Mouse (Mus musculus) heart, postnatal 25 days (tissue): Measurements from ENCODE around the gene Dbn1. TPM values are rescaled to one million over a fixed set of nuclear protein-coding genes. Genes with fewer than 3 reads are reported as not detected.

Experiments used
- DNase-seq: peaks from one replicate; pipeline ENCODE4 v3.0.0; 2022; ENCODE audit warnings: low spot score
- intact Hi-C: fragments of 180-260 bp; cut with DNase I; formaldehyde crosslinking; loops from one replicate; pipeline ENCODE4 v1.15.1; 2025
- microRNA-seq: library from miRNA; unstranded; fragments of <30 nt; microRNA quantifications from one replicate; pipeline ENCODE4 v1.2.0, GENCODE M21; 2022
- total RNA-seq, 2 experiments: library from RNA; stranded (reverse); gene quantifications; 2 replicates each; pipeline ENCODE4 v1.2.3; 2021

Gene Dbn1
- total RNA-seq, 2 experiments from 2014 or later: 10.6 to 10.8 TPM

- DNase-seq: no peak
Observed at GRCm38 (mm10) chr13:55430566-55430965, 57.3 kb downstream of the Dbn1 start.

DNA sequence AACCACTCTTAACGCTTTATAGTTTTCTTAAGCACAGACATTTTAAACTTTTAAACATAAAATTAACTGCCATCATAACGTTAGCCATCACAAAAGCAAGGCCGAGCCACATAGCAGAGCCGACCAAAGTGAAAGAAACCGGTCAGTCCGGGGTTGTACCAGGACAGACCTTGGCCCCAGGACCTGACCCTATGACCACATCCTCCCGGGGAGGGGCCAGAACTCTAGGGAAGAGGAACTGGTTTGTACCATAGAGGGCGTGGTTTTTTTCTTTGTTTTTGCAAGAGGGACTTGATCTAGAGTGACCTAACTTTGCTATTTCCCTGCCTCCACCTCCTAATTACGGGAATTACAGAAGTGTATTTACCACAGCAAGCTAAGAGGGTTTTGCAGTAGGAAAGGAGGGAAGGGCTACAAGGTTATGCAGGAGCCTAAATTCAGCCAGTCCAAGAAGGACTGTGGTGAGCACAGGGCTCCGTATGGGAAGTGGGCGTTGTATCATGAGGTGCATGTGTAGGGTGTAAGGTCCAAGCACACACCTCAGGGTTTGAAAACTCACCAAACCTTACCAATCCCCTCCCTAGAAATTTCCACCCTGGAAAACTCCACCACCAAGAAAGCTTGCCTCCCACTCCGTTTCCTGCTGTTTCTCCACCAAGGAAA, 58.6 kb downstream of the Dbn1 start:
- intact Hi-C loops: no loop called here
- DNase-seq: peak; percentile 70

More at GRCm38 (mm10) chr13:55430566-55430965, 57.3 kb downstream of the Dbn1 start:
- intact Hi-C loops: no loop called here

- intact Hi-C loops: no loop called here
- no peak for DNase-seq
Observed at GRCm38 (mm10) chr13:55426613-55427012, 61.3 kb downstream of the Dbn1 start, which contains the start of gene F12. F12 (minus strand) TSS chr13:55426793.

Small RNA genes lying within 50 kb of the gene (microRNA-seq; reads per million reads assigned to microRNA genes)
- gene Mir6943: 1.7 reads per million
- gene Mir6944: 3.3 reads per million, percentile 5 among the genes with 10 or more reads in this experiment
- 1.7 reads per million for gene Mir6945

Other genes starting within 250 kb of the Dbn1 start
- 10 to 100 TPM; 49.8 to 52.9 TPM for gene Prelid1, start 167.6 kb downstream of the Dbn1 start, total RNA-seq
- gene Rab24, start 166.2 kb downstream of the Dbn1 start, total RNA-seq: 10 to 100 TPM; 36.6 to 37.0 TPM
- under 1 TPM; 0.36 to 0.65 TPM for gene Mxd3, start 158.3 kb downstream of the Dbn1 start, total RNA-seq
- gene Lman2, start 125.3 kb downstream of the Dbn1 start, total RNA-seq: 10 to 100 TPM; 49.1 to 49.8 TPM
- under 1 TPM; 0.50 to 0.57 TPM for gene Rgs14, start 118.4 kb downstream of the Dbn1 start, total RNA-seq
- not detected for gene Slc34a1, start 89.9 kb downstream of the Dbn1 start, total RNA-seq
- not detected for gene Pfn3, start 72.9 kb downstream of the Dbn1 start, total RNA-seq
- gene F12, start 61.3 kb downstream of the Dbn1 start, total RNA-seq: not detected
- 10 to 100 TPM; 17.5 to 18.6 TPM for gene Grk6, start 43.0 kb downstream of the Dbn1 start, total RNA-seq
- gene Prr7, start 23.8 kb downstream of the Dbn1 start, total RNA-seq: 1 to 10 TPM in 1 of 2 experiments, under 1 TPM in 1; 0.56 to 1.2 TPM
- gene Pdlim7, start 25.6 kb upstream of the Dbn1 start, total RNA-seq: 10 to 100 TPM; 65.2 to 67.7 TPM
- 1 to 10 TPM; 2.2 to 2.3 TPM for gene Dok3, start 41.2 kb upstream of the Dbn1 start, total RNA-seq
- 10 to 100 TPM; 13.1 to 13.2 TPM for gene Ddx41, start 48.5 kb upstream of the Dbn1 start, total RNA-seq
- 10 to 100 TPM; 18.3 to 19.0 TPM for gene Fam193b, start 83.0 kb upstream of the Dbn1 start, total RNA-seq
- 10 to 100 TPM; 86.3 to 94.2 TPM for gene Tmed9, start 85.6 kb upstream of the Dbn1 start, total RNA-seq
- gene B4galt7, start 111.8 kb upstream of the Dbn1 start, total RNA-seq: 10 to 100 TPM in 1 of 2 experiments, 1 to 10 TPM in 1; 9.6 to 10.4 TPM
- 10 to 100 TPM; 11.5 to 12.1 TPM for gene Caml, start 134.9 kb upstream of the Dbn1 start, total RNA-seq
- gene Ddx46, start 146.9 kb upstream of the Dbn1 start, total RNA-seq: 10 to 100 TPM; 18.9 to 23.5 TPM
- gene B230219D22Rik, start 205.0 kb upstream of the Dbn1 start, total RNA-seq: 10 to 100 TPM; 41.1 to 44.9 TPM
- gene Txndc15, start 226.5 kb upstream of the Dbn1 start, total RNA-seq: 10 to 100 TPM; 38.0 to 38.2 TPM
- 10 to 100 TPM; 38.2 to 42.5 TPM for gene Pcbd2, start 239.3 kb upstream of the Dbn1 start, total RNA-seq